Mouse (Mus musculus): ENCODE measurements around the gene Gimap1. TPM values are rescaled to one million over a fixed set of nuclear protein-coding genes. Genes with fewer than 3 reads are reported as not detected.
A peak's percentile ranks its signal among the peaks of the same experiment; 100 is the strongest.

Gimap1 gene
- polyA plus RNA-seq, 1 experiment = 26.4 TPM

- 3% methylated on average over 3 of the region's 3 CpGs for WGBS
- H3K27ac ChIP-seq (ENCODE audit: control insufficient read depth, insufficient read depth, low read depth, low read length, poor library complexity) = peak overlapping the region; percentile 88
- no peak overlapping the region for H3K4me3 ChIP-seq (replicated peaks; ENCODE audit: control insufficient read depth, low read depth, low read length)
- no peak for TF ChIP-seq CTCF (IDR thresholded peaks at IDR 0.05; ENCODE audit: control insufficient read depth, insufficient read depth, low read length)
- TF ChIP-seq POLR2A (IDR thresholded peaks at IDR 0.05; ENCODE audit: borderline replicate concordance, control insufficient read depth, low read depth, low read length) = no peak
- peaks cover 3% of the 10 kb centered on the region for H3K4me1 ChIP-seq (ENCODE audit: control insufficient read depth, insufficient read depth, low read length)
Observed at GRCm38 (mm10) chr6:48741273-48741672, 2.4 kb downstream of the Gimap1 start.

GRCm38 (mm10) chr6:48741711-48742206 is 2.9 kb downstream of the Gimap1 start:
- no peak overlapping the region for H3K4me3 ChIP-seq (replicated peaks; ENCODE audit: control insufficient read depth, low read depth, low read length)
- H3K4me1 ChIP-seq (ENCODE audit: control insufficient read depth, insufficient read depth, low read length) = peaks cover 3% of the 10 kb centered on the region
- WGBS = 40% methylated on average over 9 of the region's 9 CpGs
- TF ChIP-seq POLR2A (IDR thresholded peaks at IDR 0.05; ENCODE audit: borderline replicate concordance, control insufficient read depth, low read depth, low read length) (no peak), CTCF (IDR thresholded peaks at IDR 0.05; ENCODE audit: control insufficient read depth, insufficient read depth, low read length) (no peak)
- H3K27ac ChIP-seq (ENCODE audit: control insufficient read depth, insufficient read depth, low read depth, low read length, poor library complexity) = peak overlapping the region; percentile 88

GRCm38 (mm10) chr6:48742422-48743351 is 3.8 kb downstream of the Gimap1 start:
- WGBS = 80% methylated on average over 52 of the region's 52 CpGs
- Histone ChIP-seq H3K27ac (ENCODE audit: control insufficient read depth, insufficient read depth, low read depth, low read length, poor library complexity) (peak overlapping the region; percentile 61), H3K4me3 (replicated peaks; ENCODE audit: control insufficient read depth, low read depth, low read length) (no peak overlapping the region), H3K4me1 (ENCODE audit: control insufficient read depth, insufficient read depth, low read length) (peaks cover 1% of the 10 kb centered on the region)
- TF ChIP-seq CTCF (IDR thresholded peaks at IDR 0.05; ENCODE audit: control insufficient read depth, insufficient read depth, low read length) (no peak), POLR2A (IDR thresholded peaks at IDR 0.05; ENCODE audit: borderline replicate concordance, control insufficient read depth, low read depth, low read length) (no peak)

GRCm38 (mm10) chr6:48745490-48745889 is 6.6 kb downstream of the Gimap1 start:
- Histone ChIP-seq H3K27ac (ENCODE audit: control insufficient read depth, insufficient read depth, low read depth, low read length, poor library complexity) (peak overlapping the region; percentile 91), H3K4me3 (replicated peaks; ENCODE audit: control insufficient read depth, low read depth, low read length) (peak overlapping the region; percentile 22), H3K4me1 (ENCODE audit: control insufficient read depth, insufficient read depth, low read length) (peaks cover 3% of the 10 kb centered on the region)
- 4% methylated on average over 2 of the region's 2 CpGs for WGBS
- TF ChIP-seq CTCF (IDR thresholded peaks at IDR 0.05; ENCODE audit: control insufficient read depth, insufficient read depth, low read length) = no peak
- no peak for TF ChIP-seq POLR2A (IDR thresholded peaks at IDR 0.05; ENCODE audit: borderline replicate concordance, control insufficient read depth, low read depth, low read length)

GRCm38 (mm10) chr6:48745959-48746889 is 7.4 kb downstream of the Gimap1 start, which contains the start of gene Gimap5:
Gene Gimap5, plus strand, starts transcription at chr6:48746197.
- Histone ChIP-seq H3K4me1 (ENCODE audit: control insufficient read depth, insufficient read depth, low read length) (peaks cover 3% of the 10 kb centered on the region), H3K27ac (ENCODE audit: control insufficient read depth, insufficient read depth, low read depth, low read length, poor library complexity) (peak within 1 kb of the TSS; percentile 91), H3K4me3 (replicated peaks; ENCODE audit: control insufficient read depth, low read depth, low read length) (peak within 1 kb of the TSS; percentile 67)
- 2% methylated on average over 16 of the region's 16 CpGs for whole genome bisulfite sequencing
- TF ChIP-seq POLR2A (IDR thresholded peaks at IDR 0.05; ENCODE audit: borderline replicate concordance, control insufficient read depth, low read depth, low read length) = no peak; the same call in 1 of the 2 replicates
- 0 out of 2 replicates have a peak, but pooled peaks have one; percentile 10 for TF ChIP-seq CTCF (IDR thresholded peaks at IDR 0.05; ENCODE audit: control insufficient read depth, insufficient read depth, low read length)

- Histone ChIP-seq H3K4me1 (ENCODE audit: control insufficient read depth, insufficient read depth, low read length) (peaks cover 3% of the 10 kb centered on the region), H3K27ac (ENCODE audit: control insufficient read depth, insufficient read depth, low read depth, low read length, poor library complexity) (peak overlapping the region; percentile 87), H3K4me3 (replicated peaks; ENCODE audit: control insufficient read depth, low read depth, low read length) (peak overlapping the region; percentile 53)
- no peak for TF ChIP-seq CTCF (IDR thresholded peaks at IDR 0.05; ENCODE audit: control insufficient read depth, insufficient read depth, low read length)
- TF ChIP-seq POLR2A (IDR thresholded peaks at IDR 0.05; ENCODE audit: borderline replicate concordance, control insufficient read depth, low read depth, low read length) = no peak
- 14% methylated on average over 7 of the region's 7 CpGs for WGBS
Observed at GRCm38 (mm10) chr6:48747091-48747966, 8.5 kb downstream of the Gimap1 start.

All from bone marrow, adult 2 months (tissue).